Mouse (Mus musculus): Measurements from ENCODE around the gene Awat2. TPM values are rescaled to one million over a fixed set of nuclear protein-coding genes. Genes with fewer than 3 reads are reported as not detected.

The Awat2 gene
- polyA plus RNA-seq, 1 experiment from 2014 or later, result 0.13 TPM

- Histone ChIP-seq H3K4me2 (replicated peaks; ENCODE audit: low read depth) (no peak overlapping the region), H3K4me3 (ENCODE audit: low read depth, low read length) (no peak overlapping the region), H3K27me3 (replicated peaks; ENCODE audit: control insufficient read depth, insufficient read depth, low read length) (no peaks in the 10 kb centered on the region), H3K27ac (ENCODE audit: low read depth, low read length) (no peak overlapping the region), H3K36me3 (ENCODE audit: control insufficient read depth, insufficient read depth) (no peaks in the 10 kb centered on the region), H3K4me1 (replicated peaks; ENCODE audit: control insufficient read depth, insufficient read depth, low read length) (no peaks in the 10 kb centered on the region), H3K9ac (ENCODE audit: low read depth, low read length) (no peak overlapping the region), H3K9me3 (ENCODE audit: control insufficient read depth) (no peaks in the 10 kb centered on the region)
- 67% methylated on average over 7 of the region's 7 CpGs for WGBS
- no peak for ATAC-seq
- no peak for TF ChIP-seq CTCF (IDR thresholded peaks at IDR 0.05; ENCODE audit: low read depth)
Observed at GRCm38 (mm10) chrX:100394223-100394861, 48.2 kb downstream of the Awat2 start.

DNA sequence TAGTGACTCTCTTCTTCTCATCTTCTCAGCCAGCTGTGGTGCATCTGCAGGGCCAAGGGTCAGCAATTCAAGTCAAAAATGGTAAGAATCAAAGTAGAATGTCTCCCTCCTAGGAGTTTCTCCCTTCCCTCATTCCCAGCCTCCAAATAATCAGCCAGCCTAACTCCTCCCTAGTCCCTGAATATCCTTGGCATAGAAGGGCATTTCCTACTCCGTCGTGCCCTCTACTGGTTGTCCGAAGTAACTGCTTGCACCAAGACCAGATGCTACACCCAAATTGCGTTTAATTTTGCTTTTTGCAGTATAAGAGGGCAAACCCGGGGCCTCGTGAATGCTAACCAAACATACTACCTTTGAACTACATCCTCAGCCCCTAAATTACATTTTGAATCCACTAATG lies 50.2 kb downstream of the Awat2 start:
- Histone ChIP-seq H3K9me3 (ENCODE audit: control insufficient read depth) (no peaks in the 10 kb centered on the region), H3K27me3 (replicated peaks; ENCODE audit: control insufficient read depth, insufficient read depth, low read length) (no peaks in the 10 kb centered on the region), H3K4me3 (ENCODE audit: low read depth, low read length) (no peak overlapping the region), H3K27ac (ENCODE audit: low read depth, low read length) (no peak overlapping the region), H3K4me2 (replicated peaks; ENCODE audit: low read depth) (no peak overlapping the region), H3K9ac (ENCODE audit: low read depth, low read length) (no peak overlapping the region), H3K4me1 (replicated peaks; ENCODE audit: control insufficient read depth, insufficient read depth, low read length) (no peaks in the 10 kb centered on the region), H3K36me3 (ENCODE audit: control insufficient read depth, insufficient read depth) (no peaks in the 10 kb centered on the region)
- ATAC-seq, result no peak
- WGBS, result 30% methylated on average over 6 of the region's 6 CpGs
- peak; percentile 78 for TF ChIP-seq CTCF (IDR thresholded peaks at IDR 0.05; ENCODE audit: low read depth)

DNA sequence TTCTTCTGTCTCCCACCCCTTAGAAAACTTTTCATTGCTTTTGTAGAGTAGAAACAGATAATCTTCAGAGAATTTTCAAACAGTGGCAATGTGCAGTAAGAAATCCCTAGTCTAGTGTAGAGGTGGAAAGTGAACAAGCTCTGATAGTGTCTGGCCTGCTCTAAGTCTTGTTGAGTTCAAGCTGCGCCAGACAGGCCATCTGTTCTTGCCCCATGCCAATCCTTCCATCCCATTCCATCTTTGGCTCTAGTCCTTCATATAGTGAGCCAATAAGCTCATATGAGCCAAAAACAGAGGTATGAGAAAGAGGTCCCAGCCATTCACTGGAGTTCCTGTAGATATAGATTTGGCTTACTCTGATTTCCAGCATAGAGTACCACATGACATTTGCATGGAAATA lies 52.6 kb downstream of the Awat2 start:
- Histone ChIP-seq H3K4me3 (ENCODE audit: low read depth, low read length) (no peak overlapping the region), H3K27ac (ENCODE audit: low read depth, low read length) (no peak overlapping the region), H3K9ac (ENCODE audit: low read depth, low read length) (no peak overlapping the region), H3K4me2 (replicated peaks; ENCODE audit: low read depth) (no peak overlapping the region), H3K27me3 (replicated peaks; ENCODE audit: control insufficient read depth, insufficient read depth, low read length) (no peaks in the 10 kb centered on the region), H3K4me1 (replicated peaks; ENCODE audit: control insufficient read depth, insufficient read depth, low read length) (no peaks in the 10 kb centered on the region), H3K9me3 (ENCODE audit: control insufficient read depth) (no peaks in the 10 kb centered on the region), H3K36me3 (ENCODE audit: control insufficient read depth, insufficient read depth) (no peaks in the 10 kb centered on the region)
- no peak for TF ChIP-seq CTCF (IDR thresholded peaks at IDR 0.05; ENCODE audit: low read depth)
- no peak for ATAC-seq
- WGBS, result 88% methylated on average over 1 of the region's 1 CpGs

- Histone ChIP-seq H3K4me1 (replicated peaks; ENCODE audit: control insufficient read depth, insufficient read depth, low read length) (no peaks in the 10 kb centered on the region), H3K9me3 (ENCODE audit: control insufficient read depth) (no peaks in the 10 kb centered on the region), H3K27me3 (replicated peaks; ENCODE audit: control insufficient read depth, insufficient read depth, low read length) (no peaks in the 10 kb centered on the region), H3K27ac (ENCODE audit: low read depth, low read length) (no peak overlapping the region), H3K4me3 (ENCODE audit: low read depth, low read length) (no peak overlapping the region), H3K4me2 (replicated peaks; ENCODE audit: low read depth) (no peak overlapping the region), H3K36me3 (ENCODE audit: control insufficient read depth, insufficient read depth) (no peaks in the 10 kb centered on the region), H3K9ac (ENCODE audit: low read depth, low read length) (no peak overlapping the region)
- no peak for ATAC-seq
- no peak for TF ChIP-seq CTCF (IDR thresholded peaks at IDR 0.05; ENCODE audit: low read depth)
- 70% methylated on average over 2 of the region's 2 CpGs for WGBS
Observed at GRCm38 (mm10) chrX:100356974-100357373, 85.5 kb downstream of the Awat2 start.

MicroRNAs within 50 kb of the gene (microRNA counts, 519-probe panel; counts per million panel counts)
- 3,022 counts per million, percentile 33 among the panel's probes with 10 or more counts for microRNA mmu-miR-676

Small RNA genes within 50 kb of the gene (microRNA-seq; reads per million reads assigned to microRNA genes)
- gene Mir676, result 174 reads per million, percentile 54 among the genes with 10 or more reads in this experiment

Other genes starting within 250 kb of the Awat2 start
- gene Otud6a, start 13.7 kb downstream of the Awat2 start, polyA plus RNA-seq (2015; fragmentation: Nextera tagmentation; extraction: Ambion mirVana), result not detected in 2 replicates
- gene Igbp1, start 51.6 kb upstream of the Awat2 start, polyA plus RNA-seq (2015; fragmentation: Nextera tagmentation; extraction: Ambion mirVana), result 30.6 and 31.1 TPM in 2 replicates
- gene Dgat2l6, start 82.1 kb upstream of the Awat2 start, polyA plus RNA-seq (2015; fragmentation: Nextera tagmentation; extraction: Ambion mirVana), result not detected in 2 replicates
- gene Awat1, start 129.5 kb upstream of the Awat2 start, polyA plus RNA-seq (2015; fragmentation: Nextera tagmentation; extraction: Ambion mirVana), result not detected in 2 replicates
- 0.44 and 0.53 TPM in 2 replicates for gene P2ry4, start 152.2 kb upstream of the Awat2 start, polyA plus RNA-seq (2015; fragmentation: Nextera tagmentation; extraction: Ambion mirVana)
- gene Arr3, start 162.8 kb upstream of the Awat2 start, polyA plus RNA-seq (2015; fragmentation: Nextera tagmentation; extraction: Ambion mirVana), result not detected in 2 replicates
- gene Kif4, start 183.0 kb upstream of the Awat2 start, polyA plus RNA-seq (2015; fragmentation: Nextera tagmentation; extraction: Ambion mirVana), result 3.5 and 4.0 TPM in 2 replicates
- gene Pdzd11, start 183.9 kb upstream of the Awat2 start, polyA plus RNA-seq (2015; fragmentation: Nextera tagmentation; extraction: Ambion mirVana), result 64.4 and 71.0 TPM in 2 replicates

Measured in intestine, postnatal 0 days (tissue).